Mouse (Mus musculus) spleen, adult 2 months (tissue): ENCODE data around the gene Arpp19. TPM values are rescaled to one million over a fixed set of nuclear protein-coding genes. Genes with fewer than 3 reads are reported as not detected.

Experiments
- DNase-seq, 2 experiments: peaks; one replicate each; pipeline versions ENCODE4 v3.0.0 to v3.0.0-alpha.2; 2012 to 2021; ENCODE audit warnings: low spot score in 2 of 2, low read depth in 1 of 2
- H3K27ac ChIP-seq: fragments of 200-500 bp; 2 replicates; pipeline ENCODE4 v1.5.1; 2012; ENCODE audit warnings: low read length, inconsistent platforms; ENCODE audit not compliant: insufficient read depth
- H3K27me3 ChIP-seq: fragments of 200-500 bp; 2 replicates; pipeline ENCODE4 v1.6.1; 2012; ENCODE audit warnings: mild to moderate bottlenecking, moderate library complexity, low read length, inconsistent platforms; ENCODE audit not compliant: control insufficient read depth, insufficient read depth
- H3K36me3 ChIP-seq: fragments of 200-500 bp; 2 replicates; pipeline ENCODE4 v1.6.1; 2012; ENCODE audit warnings: mild to moderate bottlenecking, low read length, inconsistent platforms; ENCODE audit not compliant: control insufficient read depth, insufficient read depth
- H3K4me1 ChIP-seq: fragments of 200-500 bp; 2 replicates; pipeline ENCODE4 v1.6.1; 2011; ENCODE audit warnings: inconsistent platforms; ENCODE audit not compliant: control insufficient read depth, insufficient read depth, insufficient read length
- H3K4me3 ChIP-seq: fragments of 200-500 bp; 2 replicates; pipeline ENCODE4 v1.5.1; 2011; ENCODE audit warnings: mild to moderate bottlenecking, inconsistent platforms; ENCODE audit not compliant: insufficient read depth, insufficient read length; ENCODE audit errors: extremely low read depth
- CTCF ChIP-seq: fragments of 200-500 bp; IDR thresholded peaks from 2 replicates; pipeline ENCODE4 v1.5.1; 2011; ENCODE audit warnings: mild to moderate bottlenecking, inconsistent platforms; ENCODE audit not compliant: insufficient read depth, insufficient read length, insufficient replicate concordance; ENCODE audit errors: extremely low read depth
- POLR2A ChIP-seq: fragments of 200-500 bp; IDR thresholded peaks from 2 replicates; pipeline ENCODE4 v1.6.1; 2011; ENCODE audit warnings: low read depth, low read length, inconsistent platforms
- WGBS: fragments of 180-500 bp; shearing (Covaris S2); methylation state at CpG from one replicate; pipeline ENCODE4 v1.1.7; 2018; 5-methylcytosine and 5-hydroxymethylcytosine counted together
- polyA plus RNA-seq: library from polyadenylated mRNA; depleted of rRNA; stranded (reverse); fragments of >200 nt; gene quantifications from 2 replicates; pipeline ENCODE4 v1.2.3, GENCODE M21; 2012

Arpp19 gene
- polyA plus RNA-seq, 1 experiment: 6.1 TPM

- Histone ChIP-seq H3K27me3 (no peaks in the 10 kb centered on the region), H3K27ac (no peak overlapping the region), H3K36me3 (peaks cover 10% of the 10 kb centered on the region), H3K4me1 (peaks cover 4% of the 10 kb centered on the region; the same call in 1 of the 2 replicates), H3K4me3 (no peak overlapping the region)
- no peak for TF ChIP-seq POLR2A
- no peak for TF ChIP-seq CTCF
- 55% methylated on average over 1 of the region's 1 CpGs for WGBS
- DNase-seq: no peak
These were observed 2.7 kb upstream of the Arpp19 start for GRCm38 (mm10) chr9:75034691-75035090.

GRCm38 (mm10) chr9:75035944-75036343, 1.5 kb upstream of the Arpp19 start:
- WGBS: 72% methylated on average over 4 of the region's 4 CpGs
- no peak overlapping the region for H3K27ac ChIP-seq
- no peak for DNase-seq

DNA sequence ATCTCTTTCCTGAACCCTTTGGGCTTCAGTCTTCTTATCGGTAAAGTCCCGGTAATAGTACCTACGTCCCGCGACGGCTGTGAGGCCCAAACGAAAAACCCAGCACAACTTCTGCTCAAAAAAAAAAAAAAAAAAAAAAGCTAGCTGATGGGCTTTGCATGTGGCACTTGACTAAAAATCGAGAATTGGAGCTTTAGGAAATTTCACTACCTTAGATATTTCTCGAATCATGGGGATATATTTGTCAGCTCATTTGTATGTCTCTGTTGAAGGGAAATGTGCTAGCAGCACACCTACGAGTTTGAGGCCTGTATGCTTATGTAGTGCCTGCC, 909 bp downstream of the Arpp19 start:
- WGBS: 1% methylated on average over 10 of the region's 10 CpGs
- Histone ChIP-seq H3K27ac (no peak overlapping the region), H3K27me3 (no peaks in the 10 kb centered on the region), H3K4me1 (peaks cover 4% of the 10 kb centered on the region; the same call in 1 of the 2 replicates), H3K4me3 (peak overlapping the region; percentile 95), H3K36me3 (no peaks in the 10 kb centered on the region; the same call in 1 of the 2 replicates)
- TF ChIP-seq POLR2A (no peak), CTCF (no peak)
- no peak for DNase-seq

More at GRCm38 (mm10) chr9:75035944-75036343, 1.5 kb upstream of the Arpp19 start:
- peaks cover 4% of the 10 kb centered on the region; the same call in 1 of the 2 replicates for H3K4me1 ChIP-seq
- H3K4me3 ChIP-seq: no peak overlapping the region
- no peaks in the 10 kb centered on the region for H3K27me3 ChIP-seq
- no peak for TF ChIP-seq POLR2A
- no peak for TF ChIP-seq CTCF
- H3K36me3 ChIP-seq: peaks cover 6% of the 10 kb centered on the region; the same call in 1 of the 2 replicates

- DNase-seq: no peak
- H3K4me1 ChIP-seq: peaks cover 4% of the 10 kb centered on the region; the same call in 1 of the 2 replicates
- no peak overlapping the region for H3K4me3 ChIP-seq
- no peak for TF ChIP-seq POLR2A
- TF ChIP-seq CTCF: no peak
- WGBS: 79% methylated on average over 2 of the region's 2 CpGs
- H3K27ac ChIP-seq: no peak overlapping the region
- H3K36me3 ChIP-seq: peaks cover under 1% of the 10 kb centered on the region; the same call in 1 of the 2 replicates
- H3K27me3 ChIP-seq: no peaks in the 10 kb centered on the region
These were observed 3.2 kb downstream of the Arpp19 start for GRCm38 (mm10) chr9:75040566-75040965.

GRCm38 (mm10) chr9:75041840-75042525, 4.6 kb downstream of the Arpp19 start:
- 87% methylated on average over 2 of the region's 2 CpGs for WGBS
- peaks cover 4% of the 10 kb centered on the region; the same call in 1 of the 2 replicates for H3K4me1 ChIP-seq
- TF ChIP-seq CTCF: no peak
- no peak for TF ChIP-seq POLR2A
- H3K36me3 ChIP-seq: peaks cover 2% of the 10 kb centered on the region; the same call in 1 of the 2 replicates
- H3K27me3 ChIP-seq: no peaks in the 10 kb centered on the region
- no peak for DNase-seq
- no peak overlapping the region for H3K27ac ChIP-seq
- H3K4me3 ChIP-seq: no peak overlapping the region

- Histone ChIP-seq H3K27me3 (no peaks in the 10 kb centered on the region), H3K4me3 (no peak overlapping the region), H3K4me1 (peaks cover 4% of the 10 kb centered on the region; the same call in 1 of the 2 replicates), H3K36me3 (peaks cover 2% of the 10 kb centered on the region; the same call in 1 of the 2 replicates), H3K27ac (no peak overlapping the region)
- TF ChIP-seq CTCF (no peak), POLR2A (no peak)
- 88% methylated on average over 2 of the region's 2 CpGs for WGBS
- no peak for DNase-seq
These were observed 5.8 kb downstream of the Arpp19 start for GRCm38 (mm10) chr9:75043191-75043590.

DNA sequence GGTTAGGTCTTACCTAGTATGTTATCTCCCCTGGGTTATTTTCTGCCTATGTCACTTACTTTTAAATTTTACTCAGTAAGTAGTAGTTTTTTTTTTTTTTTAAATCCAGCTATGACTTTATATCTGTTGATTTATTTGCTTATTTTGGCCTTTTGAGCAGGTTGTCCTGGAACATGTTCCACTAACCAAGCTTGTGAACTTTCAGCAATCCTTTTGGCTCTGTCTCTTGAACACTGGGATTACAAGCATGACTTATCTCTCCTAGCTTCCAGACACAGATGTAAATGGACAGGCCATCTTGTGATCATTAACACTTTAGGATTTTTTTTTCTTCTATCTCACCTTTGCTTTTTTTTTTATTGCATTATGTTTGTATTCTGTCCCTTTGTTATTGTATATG, 9.7 kb downstream of the Arpp19 start:
- H3K27ac ChIP-seq: no peak overlapping the region
- H3K36me3 ChIP-seq: peaks cover 2% of the 10 kb centered on the region; the same call in 1 of the 2 replicates
- no peak for DNase-seq
- no peaks in the 10 kb centered on the region for H3K27me3 ChIP-seq
- no peaks in the 10 kb centered on the region; the same call in 1 of the 2 replicates for H3K4me1 ChIP-seq
- TF ChIP-seq POLR2A: no peak
- TF ChIP-seq CTCF: no peak
- no peak overlapping the region for H3K4me3 ChIP-seq
